Mouse (Mus musculus) limb, embryonic 10.5 days (tissue): ENCODE results near the gene Amz2. TPM values are rescaled to one million over a fixed set of nuclear protein-coding genes. Genes with fewer than 3 reads are reported as not detected.

Experiments used
- DNase-seq: peaks from one replicate; pipeline ENCODE4 v3.0.0-alpha.2; 2017; ENCODE audit warnings: low spot score
- H3K27ac ChIP-seq: fragments of 300-500 bp; sonication (generic); 2 replicates; pipeline ENCODE4 v1.5.1; 2016; ENCODE audit warnings: mild to moderate bottlenecking
- H3K27me3 ChIP-seq: fragments of 300-500 bp; sonication (generic); 2 replicates; pipeline ENCODE4 v1.6.1; 2016; ENCODE audit warnings: low read depth, mild to moderate bottlenecking; ENCODE audit not compliant: poor library complexity, severe bottlenecking
- H3K36me3 ChIP-seq: fragments of 300-500 bp; sonication (generic); 2 replicates; pipeline ENCODE4 v1.6.1; 2016; ENCODE audit warnings: mild to moderate bottlenecking, moderate library complexity
- H3K4me1 ChIP-seq: fragments of 300-500 bp; sonication (generic); 2 replicates; pipeline ENCODE4 v1.6.1; 2016
- H3K4me3 ChIP-seq: fragments of 300-500 bp; sonication (generic); 2 replicates; pipeline ENCODE4 v1.5.1; 2016; ENCODE audit warnings: mild to moderate bottlenecking, moderate library complexity
- H3K9me3 ChIP-seq: fragments of 300-500 bp; sonication (generic); replicated peaks from 2 replicates; pipeline ENCODE4 v1.6.1; 2016; ENCODE audit warnings: mild to moderate bottlenecking
- WGBS: fragments of 180-500 bp; shearing (Covaris S2); methylation state at CpG from one replicate; pipeline ENCODE4 v1.1.7; 2016; 5-methylcytosine and 5-hydroxymethylcytosine counted together
- polyA plus RNA-seq: library from polyadenylated mRNA; unstranded; fragments of >200 nt; fragmentation: Nextera tagmentation; extraction: Ambion mirVana; gene quantifications from 2 replicates; pipeline ENCODE4 v1.2.1, GENCODE M21; 2016

The Amz2 gene
- polyA plus RNA-seq, 1 experiment from 2014 or later, result 46.2 TPM

- Histone ChIP-seq H3K27me3 (no peaks in the 10 kb centered on the region), H3K36me3 (peaks cover 23% of the 10 kb centered on the region), H3K9me3 (no peaks in the 10 kb centered on the region), H3K4me3 (no peak overlapping the region), H3K27ac (no peak overlapping the region), H3K4me1 (no peaks in the 10 kb centered on the region)
- DNase-seq, result no peak
- 91% methylated on average over 5 of the region's 5 CpGs for whole genome bisulfite sequencing
Measured at GRCm38 (mm10) chr11:109456261-109456660, 30.5 kb downstream of the Amz2 start.

- Histone ChIP-seq H3K27ac (no peak overlapping the region), H3K4me1 (no peaks in the 10 kb centered on the region), H3K9me3 (no peaks in the 10 kb centered on the region), H3K27me3 (no peaks in the 10 kb centered on the region), H3K36me3 (peaks cover 29% of the 10 kb centered on the region), H3K4me3 (no peak overlapping the region)
- no peak for DNase-seq
- WGBS, result 90% methylated on average over 11 of the region's 11 CpGs
Measured at GRCm38 (mm10) chr11:109458165-109458564, 32.4 kb downstream of the Amz2 start.

GRCm38 (mm10) chr11:109460586-109460985 is 34.8 kb downstream of the Amz2 start:
- H3K4me1 ChIP-seq, result no peaks in the 10 kb centered on the region
- H3K4me3 ChIP-seq, result no peak overlapping the region
- no peak overlapping the region for H3K27ac ChIP-seq
- WGBS, result 86% methylated on average over 5 of the region's 5 CpGs
- no peaks in the 10 kb centered on the region for H3K9me3 ChIP-seq
- DNase-seq, result no peak
- H3K27me3 ChIP-seq, result no peaks in the 10 kb centered on the region
- peaks cover 21% of the 10 kb centered on the region; the same call in 1 of the 2 replicates for H3K36me3 ChIP-seq

- Histone ChIP-seq H3K27me3 (no peaks in the 10 kb centered on the region), H3K27ac (no peak overlapping the region), H3K4me3 (no peak overlapping the region), H3K4me1 (no peaks in the 10 kb centered on the region), H3K36me3 (peaks cover 15% of the 10 kb centered on the region; the same call in 1 of the 2 replicates), H3K9me3 (no peaks in the 10 kb centered on the region)
- WGBS, result 91% methylated on average over 4 of the region's 4 CpGs
- no peak for DNase-seq
Measured at GRCm38 (mm10) chr11:109465068-109465467, 39.3 kb downstream of the Amz2 start.

GRCm38 (mm10) chr11:109466987-109467386 is 41.2 kb downstream of the Amz2 start:
- Histone ChIP-seq H3K9me3 (no peaks in the 10 kb centered on the region), H3K4me3 (no peak overlapping the region), H3K36me3 (peaks cover 14% of the 10 kb centered on the region; the same call in 1 of the 2 replicates), H3K27ac (no peak overlapping the region), H3K4me1 (peaks cover 12% of the 10 kb centered on the region), H3K27me3 (peaks cover 7% of the 10 kb centered on the region; the same call in 1 of the 2 replicates)
- WGBS, result 68% methylated on average over 8 of the region's 8 CpGs
- DNase-seq, result no peak

GRCm38 (mm10) chr11:109468133-109468532 is 42.4 kb downstream of the Amz2 start:
- Histone ChIP-seq H3K4me3 (no peak overlapping the region), H3K27me3 (peaks cover 11% of the 10 kb centered on the region; the same call in 1 of the 2 replicates), H3K27ac (no peak overlapping the region), H3K4me1 (peaks cover 19% of the 10 kb centered on the region), H3K36me3 (peaks cover 4% of the 10 kb centered on the region; the same call in 1 of the 2 replicates), H3K9me3 (no peaks in the 10 kb centered on the region)
- no peak for DNase-seq
- 92% methylated on average over 5 of the region's 5 CpGs for WGBS

GRCm38 (mm10) chr11:109470170-109470569 is 44.4 kb downstream of the Amz2 start:
- Histone ChIP-seq H3K4me3 (no peak overlapping the region), H3K4me1 (peaks cover 31% of the 10 kb centered on the region), H3K36me3 (no peaks in the 10 kb centered on the region), H3K27me3 (peaks cover 21% of the 10 kb centered on the region), H3K27ac (no peak overlapping the region), H3K9me3 (no peaks in the 10 kb centered on the region)
- no peak for DNase-seq
- WGBS, result 63% methylated on average over 9 of the region's 9 CpGs

- peaks cover 28% of the 10 kb centered on the region for H3K27me3 ChIP-seq
- H3K27ac ChIP-seq, result no peak overlapping the region
- WGBS, result 30% methylated on average over 15 of the region's 15 CpGs
- DNase-seq, result no peak
- H3K36me3 ChIP-seq, result no peaks in the 10 kb centered on the region
- H3K4me1 ChIP-seq, result peaks cover 31% of the 10 kb centered on the region
- no peaks in the 10 kb centered on the region for H3K9me3 ChIP-seq
- peak overlapping the region; percentile 79 for H3K4me3 ChIP-seq
Measured at GRCm38 (mm10) chr11:109470921-109471861, 45.4 kb downstream of the Amz2 start.

- peak; percentile 75 for DNase-seq
- Histone ChIP-seq H3K4me3 (peak overlapping the region; percentile 79), H3K36me3 (no peaks in the 10 kb centered on the region), H3K27me3 (peaks cover 35% of the 10 kb centered on the region), H3K27ac (peak overlapping the region; percentile 99), H3K9me3 (no peaks in the 10 kb centered on the region), H3K4me1 (peaks cover 31% of the 10 kb centered on the region)
- under 1% methylated on average over 33 of the region's 33 CpGs for WGBS
Measured at GRCm38 (mm10) chr11:109472171-109472691, 46.5 kb downstream of the Amz2 start.

- Histone ChIP-seq H3K27ac (peak overlapping the region; percentile 99), H3K9me3 (no peaks in the 10 kb centered on the region), H3K4me1 (peaks cover 37% of the 10 kb centered on the region), H3K27me3 (peaks cover 35% of the 10 kb centered on the region), H3K4me3 (peak overlapping the region; percentile 79), H3K36me3 (no peaks in the 10 kb centered on the region)
- WGBS, result under 1% methylated on average over 13 of the region's 13 CpGs
- no peak for DNase-seq
Measured at GRCm38 (mm10) chr11:109472821-109473170, 47.0 kb downstream of the Amz2 start.

- peak within 1 kb of the TSS; percentile 79 for H3K4me3 ChIP-seq
- peak within 1 kb of the TSS; percentile 99 for H3K27ac ChIP-seq
- no peaks in the 10 kb centered on the region for H3K36me3 ChIP-seq
- under 1% methylated on average over 110 of the region's 111 CpGs for WGBS
- H3K9me3 ChIP-seq, result no peaks in the 10 kb centered on the region
- peak; percentile 93 for DNase-seq
- peaks cover 35% of the 10 kb centered on the region for H3K27me3 ChIP-seq
- peaks cover 41% of the 10 kb centered on the region for H3K4me1 ChIP-seq
Measured at GRCm38 (mm10) chr11:109473171-109474085, 47.7 kb downstream of the Amz2 start, which contains the start of the genes Arsg and Slc16a6. Gene Arsg (plus strand): TSS chr11:109473374. Gene Slc16a6 (minus strand): TSS chr11:109473598.

- 9% methylated on average over 14 of the region's 14 CpGs for WGBS
Measured at GRCm38 (mm10) chr11:109474086-109474742, 48.5 kb downstream of the Amz2 start.

More at GRCm38 (mm10) chr11:109474086-109474742, 48.5 kb downstream of the Amz2 start:
- peak overlapping the region; percentile 79 for H3K4me3 ChIP-seq
- H3K36me3 ChIP-seq, result no peaks in the 10 kb centered on the region
- peaks cover 35% of the 10 kb centered on the region for H3K27me3 ChIP-seq
- H3K9me3 ChIP-seq, result no peaks in the 10 kb centered on the region
- peak overlapping the region; percentile 99 for H3K27ac ChIP-seq
- H3K4me1 ChIP-seq, result peaks cover 41% of the 10 kb centered on the region
- no peak for DNase-seq
